Mouse (Mus musculus): ENCODE results near the gene Fcna. TPM values are rescaled to one million over a fixed set of nuclear protein-coding genes. Genes with fewer than 3 reads are reported as not detected.

Fcna gene
- polyA plus RNA-seq, 1 experiment from 2014 or later = 1.3 TPM

DNA sequence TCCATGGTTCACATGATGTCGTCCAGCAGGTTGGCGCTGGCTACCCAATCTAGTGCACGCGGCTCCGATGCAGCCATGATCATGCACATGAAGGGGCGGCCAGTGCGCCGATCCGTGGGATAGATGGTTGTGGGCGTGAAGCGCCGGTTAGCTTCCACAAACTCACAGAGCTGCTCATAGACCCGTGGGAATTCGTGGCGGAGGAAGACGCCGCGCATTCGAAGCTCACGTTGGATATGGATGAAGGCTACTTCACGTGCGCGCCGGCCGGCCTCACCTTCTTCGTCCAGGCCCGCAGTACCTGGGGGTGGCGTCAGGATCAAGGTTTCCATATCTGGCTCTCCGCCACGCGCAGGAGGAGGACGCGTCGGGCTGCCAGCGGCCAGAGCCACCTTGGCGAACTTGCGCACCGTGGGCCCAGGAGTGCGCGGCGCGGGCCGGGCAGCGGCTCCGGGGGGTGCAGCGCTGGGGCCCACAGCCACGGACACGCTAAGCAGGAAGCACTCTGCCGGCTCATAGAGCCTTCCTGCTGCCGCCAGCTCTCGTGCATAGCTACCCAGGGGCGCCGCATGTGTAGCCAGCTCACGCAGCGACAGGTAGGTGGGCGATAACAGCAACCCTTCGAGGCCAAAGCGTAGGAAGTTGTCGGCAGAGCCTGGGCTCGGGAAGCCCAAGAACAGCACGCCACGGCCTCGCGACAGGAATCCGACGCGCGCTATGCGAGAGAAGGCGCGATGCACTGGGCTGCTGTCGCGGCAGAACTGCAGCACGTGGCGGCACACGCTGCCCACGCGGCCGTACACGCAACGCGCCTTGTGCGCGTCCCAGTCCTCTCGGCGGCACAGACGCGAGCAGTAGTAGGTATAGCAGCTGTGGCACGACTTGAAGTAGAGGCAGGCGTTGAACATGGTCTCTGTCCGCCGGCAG lies 50.6 kb downstream of the Fcna start:
- DNase-seq (ENCODE audit: low spot score, missing footprints) (peak; percentile 90), ATAC-seq (ENCODE audit: low FRiP score) (no peak)
- H3K4me2 ChIP-seq = peak overlapping the region; percentile 41
- peak overlapping the region; percentile 25 for H3K4me3 ChIP-seq (ENCODE audit: low read depth, low read length)
- H3K4me1 ChIP-seq (ENCODE audit: control insufficient read depth, insufficient read depth, low read length) = peaks cover 26% of the 10 kb centered on the region
- peaks cover 57% of the 10 kb centered on the region for H3K27me3 ChIP-seq (ENCODE audit: control insufficient read depth, insufficient read depth, low read length)
- no peak overlapping the region for H3K9ac ChIP-seq (ENCODE audit: low read length)
- H3K9me3 ChIP-seq (ENCODE audit: control insufficient read depth, low read length) = no peaks in the 10 kb centered on the region
- no peaks in the 10 kb centered on the region for H3K36me3 ChIP-seq (ENCODE audit: control insufficient read depth, insufficient read depth, low read length)
- H3K27ac ChIP-seq (ENCODE audit: low read depth, low read length) = no peak overlapping the region
- WGBS = 13% methylated on average over 92 of the region's 92 CpGs

DNA sequence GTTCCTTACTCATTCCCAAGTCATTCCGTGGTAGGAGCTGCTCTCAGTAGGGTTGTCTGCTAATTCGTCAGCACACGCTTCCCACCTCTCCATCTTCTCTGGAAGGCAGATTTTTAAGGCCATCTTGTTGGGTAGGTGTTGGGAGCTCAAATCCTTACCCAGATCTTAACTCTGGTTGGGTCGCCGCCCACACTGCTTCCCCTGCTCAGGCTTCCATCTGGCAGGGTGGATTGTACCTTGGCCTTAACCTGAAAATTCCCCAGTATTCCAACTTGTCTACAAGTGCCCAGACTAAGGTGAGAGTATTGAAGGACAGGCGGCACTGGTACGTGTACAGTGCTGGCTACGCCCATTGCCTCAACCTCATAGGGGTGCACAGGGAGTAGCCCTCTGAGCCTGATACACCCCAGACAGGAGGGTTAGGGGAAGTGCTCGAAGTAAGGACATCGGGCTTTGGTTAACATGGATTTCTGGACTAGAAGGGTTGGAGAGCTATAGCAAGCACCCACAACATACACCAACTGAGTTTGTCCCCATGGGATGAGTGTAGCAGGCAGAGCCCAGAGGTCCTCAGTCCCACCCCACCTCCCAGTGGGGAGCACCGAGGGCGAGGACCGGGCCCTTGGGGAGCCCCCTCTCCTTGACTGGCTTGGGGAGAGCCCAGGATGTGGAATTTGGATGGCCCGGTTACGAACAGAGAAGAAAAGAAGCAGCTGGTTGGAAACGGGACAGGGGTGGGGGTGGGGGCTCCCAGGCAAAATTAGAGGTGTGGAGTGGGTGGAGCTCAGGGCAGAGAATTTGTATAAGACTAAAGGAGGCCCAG lies 51.6 kb downstream of the Fcna start:
- DNase-seq (ENCODE audit: low spot score, missing footprints) (no peak), ATAC-seq (ENCODE audit: low FRiP score) (no peak)
- Histone ChIP-seq H3K27me3 (ENCODE audit: control insufficient read depth, insufficient read depth, low read length) (peaks cover 55% of the 10 kb centered on the region), H3K9ac (ENCODE audit: low read length) (no peak overlapping the region), H3K27ac (ENCODE audit: low read depth, low read length) (no peak overlapping the region), H3K9me3 (ENCODE audit: control insufficient read depth, low read length) (no peaks in the 10 kb centered on the region), H3K36me3 (ENCODE audit: control insufficient read depth, insufficient read depth, low read length) (no peaks in the 10 kb centered on the region), H3K4me1 (ENCODE audit: control insufficient read depth, insufficient read depth, low read length) (peaks cover 23% of the 10 kb centered on the region), H3K4me2 (no peak overlapping the region; the same call in 1 of the 2 replicates), H3K4me3 (ENCODE audit: low read depth, low read length) (no peak overlapping the region)
- WGBS = 67% methylated on average over 16 of the region's 16 CpGs

DNA sequence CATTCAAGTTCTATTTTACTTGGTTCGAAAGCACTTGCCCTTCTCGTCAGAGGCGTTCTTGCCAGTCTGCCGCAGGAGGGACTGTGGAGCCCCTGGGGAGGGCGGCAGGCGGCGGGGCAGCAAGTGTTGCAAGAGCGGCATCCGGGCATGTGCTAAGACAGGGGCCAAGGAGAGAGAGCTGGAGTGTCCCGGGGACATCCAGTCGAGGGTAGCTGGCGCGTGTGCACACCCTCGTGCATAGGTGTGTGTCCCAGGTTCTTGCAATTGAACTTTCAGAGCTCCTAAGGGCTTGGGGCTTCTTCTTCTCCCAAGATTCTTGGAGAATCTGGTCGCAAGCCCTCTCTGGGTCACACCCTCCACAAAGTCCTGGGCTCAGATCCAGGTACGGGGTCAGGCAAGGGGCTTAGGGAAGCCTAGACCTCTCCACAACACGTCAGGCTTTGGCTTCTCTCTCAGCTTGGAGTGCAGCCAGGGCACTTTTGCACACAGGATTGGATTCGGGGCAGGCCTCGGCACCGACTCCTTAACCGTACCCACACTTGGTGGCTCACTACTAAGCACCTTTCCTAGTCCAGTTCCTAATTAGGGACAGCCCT lies 52.3 kb downstream of the Fcna start:
- Histone ChIP-seq H3K27ac (ENCODE audit: low read depth, low read length) (peak overlapping the region; percentile 49), H3K4me2 (peak overlapping the region; percentile 61), H3K4me1 (ENCODE audit: control insufficient read depth, insufficient read depth, low read length) (peaks cover 21% of the 10 kb centered on the region), H3K36me3 (ENCODE audit: control insufficient read depth, insufficient read depth, low read length) (no peaks in the 10 kb centered on the region), H3K27me3 (ENCODE audit: control insufficient read depth, insufficient read depth, low read length) (peaks cover 48% of the 10 kb centered on the region), H3K9me3 (ENCODE audit: control insufficient read depth, low read length) (no peaks in the 10 kb centered on the region), H3K4me3 (ENCODE audit: low read depth, low read length) (peak overlapping the region; percentile 47), H3K9ac (ENCODE audit: low read length) (peak overlapping the region; percentile 57)
- WGBS = 20% methylated on average over 20 of the region's 21 CpGs
- ATAC-seq (ENCODE audit: low FRiP score) (no peak), DNase-seq (ENCODE audit: low spot score, missing footprints) (peak; percentile 95)

Other genes starting within 250 kb of the Fcna start
- 0.12 and 0.23 TPM in 2 replicates for gene Entpd2, start 232.2 kb downstream of the Fcna start, polyA plus RNA-seq (2014; fragmentation: Nextera tagmentation; extraction: Ambion mirVana)
- gene Npdc1, start 228.7 kb downstream of the Fcna start, polyA plus RNA-seq (2014; fragmentation: Nextera tagmentation; extraction: Ambion mirVana) = 101 and 106 TPM in 2 replicates
- gene Fut7, start 204.8 kb downstream of the Fcna start, polyA plus RNA-seq (2014; fragmentation: Nextera tagmentation; extraction: Ambion mirVana) = not detected in 2 replicates
- gene Abca2, start 199.3 kb downstream of the Fcna start, polyA plus RNA-seq (2014; fragmentation: Nextera tagmentation; extraction: Ambion mirVana) = 5.2 and 5.4 TPM in 2 replicates
- 0.18 and 0.25 TPM in 2 replicates for gene Clic3, start 171.2 kb downstream of the Fcna start, polyA plus RNA-seq (2014; fragmentation: Nextera tagmentation; extraction: Ambion mirVana)
- 21.9 and 23.2 TPM in 2 replicates for gene Paxx, start 166.9 kb downstream of the Fcna start, polyA plus RNA-seq (2014; fragmentation: Nextera tagmentation; extraction: Ambion mirVana)
- gene Ptgds, start 158.0 kb downstream of the Fcna start, polyA plus RNA-seq (2014; fragmentation: Nextera tagmentation; extraction: Ambion mirVana) = 0.26 TPM in 1 of 2 replicates, not detected in the other
- gene Lcn12, start 134.1 kb downstream of the Fcna start, polyA plus RNA-seq (2014; fragmentation: Nextera tagmentation; extraction: Ambion mirVana) = not detected in 2 replicates
- 65.9 and 66.4 TPM in 2 replicates for gene Fbxw5, start 127.3 kb downstream of the Fcna start, polyA plus RNA-seq (2014; fragmentation: Nextera tagmentation; extraction: Ambion mirVana)
- gene C8g, start 126.3 kb downstream of the Fcna start, polyA plus RNA-seq (2014; fragmentation: Nextera tagmentation; extraction: Ambion mirVana) = 3.6 TPM in 2 replicates
- gene Traf2, start 81.1 kb downstream of the Fcna start, polyA plus RNA-seq (2014; fragmentation: Nextera tagmentation; extraction: Ambion mirVana) = 29.0 and 31.6 TPM in 2 replicates
- gene Edf1, start 70.2 kb downstream of the Fcna start, polyA plus RNA-seq (2014; fragmentation: Nextera tagmentation; extraction: Ambion mirVana) = 385 TPM in 2 replicates
- 1.4 and 2.2 TPM in 2 replicates for gene Mamdc4, start 53.2 kb downstream of the Fcna start, polyA plus RNA-seq (2014; fragmentation: Nextera tagmentation; extraction: Ambion mirVana)
- gene Phpt1, start 52.8 kb downstream of the Fcna start, polyA plus RNA-seq (2014; fragmentation: Nextera tagmentation; extraction: Ambion mirVana) = 158 and 159 TPM in 2 replicates
- gene Ajm1, start 46.3 kb downstream of the Fcna start, polyA plus RNA-seq (2014; fragmentation: Nextera tagmentation; extraction: Ambion mirVana) = 0.07 and 0.10 TPM in 2 replicates
- 49.2 and 51.2 TPM in 2 replicates for gene Rabl6, start 19.5 kb downstream of the Fcna start, polyA plus RNA-seq (2014; fragmentation: Nextera tagmentation; extraction: Ambion mirVana)
- 0.25 and 0.28 TPM in 2 replicates for gene Ccdc183, start 10.4 kb downstream of the Fcna start, polyA plus RNA-seq (2014; fragmentation: Nextera tagmentation; extraction: Ambion mirVana)
- 17.9 and 19.1 TPM in 2 replicates for gene Tmem141, start 6.0 kb downstream of the Fcna start, polyA plus RNA-seq (2014; fragmentation: Nextera tagmentation; extraction: Ambion mirVana)
- gene Lcn8, start 25.1 kb upstream of the Fcna start, polyA plus RNA-seq (2014; fragmentation: Nextera tagmentation; extraction: Ambion mirVana) = not detected in 2 replicates
- not detected in 2 replicates for gene Lcn5, start 29.9 kb upstream of the Fcna start, polyA plus RNA-seq (2014; fragmentation: Nextera tagmentation; extraction: Ambion mirVana)
- not detected in 2 replicates for gene Lcn6, start 48.8 kb upstream of the Fcna start, polyA plus RNA-seq (2014; fragmentation: Nextera tagmentation; extraction: Ambion mirVana)
- gene Lcn10, start 54.7 kb upstream of the Fcna start, polyA plus RNA-seq (2014; fragmentation: Nextera tagmentation; extraction: Ambion mirVana) = not detected in 2 replicates
- gene Obp2a, start 72.0 kb upstream of the Fcna start, polyA plus RNA-seq (2014; fragmentation: Nextera tagmentation; extraction: Ambion mirVana) = not detected in 2 replicates
- gene Bmyc, start 78.7 kb upstream of the Fcna start, polyA plus RNA-seq (2014; fragmentation: Nextera tagmentation; extraction: Ambion mirVana) = 57.1 and 59.7 TPM in 2 replicates
- gene Obp2b, start 109.0 kb upstream of the Fcna start, polyA plus RNA-seq (2014; fragmentation: Nextera tagmentation; extraction: Ambion mirVana) = not detected in 2 replicates
- not detected in 2 replicates for gene Lcn3, start 137.5 kb upstream of the Fcna start, polyA plus RNA-seq (2014; fragmentation: Nextera tagmentation; extraction: Ambion mirVana)
- gene Lcn11, start 149.0 kb upstream of the Fcna start, polyA plus RNA-seq (2014; fragmentation: Nextera tagmentation; extraction: Ambion mirVana) = not detected in 2 replicates
- not detected in 2 replicates for gene Gm13539, start 154.2 kb upstream of the Fcna start, polyA plus RNA-seq (2014; fragmentation: Nextera tagmentation; extraction: Ambion mirVana)
- not detected in 2 replicates for gene Glt6d1, start 187.8 kb upstream of the Fcna start, polyA plus RNA-seq (2014; fragmentation: Nextera tagmentation; extraction: Ambion mirVana)
- gene Lcn9, start 195.1 kb upstream of the Fcna start, polyA plus RNA-seq (2014; fragmentation: Nextera tagmentation; extraction: Ambion mirVana) = not detected in 2 replicates
- not detected in 2 replicates for gene Sohlh1, start 219.2 kb upstream of the Fcna start, polyA plus RNA-seq (2014; fragmentation: Nextera tagmentation; extraction: Ambion mirVana)
- 0.23 and 0.32 TPM in 2 replicates for gene Kcnt1, start 235.7 kb upstream of the Fcna start, polyA plus RNA-seq (2014; fragmentation: Nextera tagmentation; extraction: Ambion mirVana)

Data from midbrain, embryonic 11.5 days (tissue).